Mouse (Mus musculus) hindbrain, embryonic 12.5 days (tissue): Measurements from ENCODE around the gene Tex2. TPM values are rescaled to one million over a fixed set of nuclear protein-coding genes. Genes with fewer than 3 reads are reported as not detected.
"Not testable (repeated sequence)": the region's sequence is repeated elsewhere in the genome, so short reads cannot be mapped to it uniquely, and the experiment has no call there.

Source experiments
- ATAC-seq: fragments of 200-750 bp; cut with Nextera tagmentation; 2 replicates; pipeline ENCODE4 v1.8.0; 2017; ENCODE audit warnings: moderate TSS enrichment; ENCODE audit not compliant: low FRiP score
- H3K27ac ChIP-seq: fragments of 300-500 bp; sonication (generic); 2 replicates; pipeline ENCODE4 v1.5.1; 2016; ENCODE audit warnings: mild to moderate bottlenecking
- H3K27me3 ChIP-seq: fragments of 300-500 bp; sonication (generic); 2 replicates; pipeline ENCODE4 v1.6.1; 2016; ENCODE audit warnings: mild to moderate bottlenecking
- H3K36me3 ChIP-seq: fragments of 300-500 bp; sonication (generic); 2 replicates; pipeline ENCODE4 v1.6.1; 2016; ENCODE audit warnings: mild to moderate bottlenecking
- H3K4me1 ChIP-seq: fragments of 300-500 bp; sonication (generic); 2 replicates; pipeline ENCODE4 v1.6.1; 2016
- H3K4me2 ChIP-seq: fragments of 300-500 bp; sonication (generic); replicated peaks from 2 replicates; pipeline ENCODE4 v1.6.1; 2016; ENCODE audit warnings: mild to moderate bottlenecking
- H3K4me3 ChIP-seq: fragments of 300-500 bp; sonication (generic); 2 replicates; pipeline ENCODE4 v1.5.1; 2016; ENCODE audit warnings: mild to moderate bottlenecking
- H3K9ac ChIP-seq: fragments of 300-500 bp; sonication (generic); 2 replicates; pipeline ENCODE4 v1.6.1; 2016; ENCODE audit warnings: mild to moderate bottlenecking, moderate library complexity
- H3K9me3 ChIP-seq: fragments of 300-500 bp; sonication (generic); replicated peaks from 2 replicates; pipeline ENCODE4 v1.6.1; 2016; ENCODE audit warnings: mild to moderate bottlenecking
- WGBS: fragments of 180-500 bp; shearing (Covaris S2); methylation state at CpG from one replicate; pipeline ENCODE4 v1.1.7; 2016; 5-methylcytosine and 5-hydroxymethylcytosine counted together
- polyA plus RNA-seq: library from polyadenylated mRNA; unstranded; fragments of >200 nt; fragmentation: Nextera tagmentation; extraction: Ambion mirVana; gene quantifications from 2 replicates; pipeline ENCODE4 v1.2.1, GENCODE M21; 2016

Tex2 gene
- polyA plus RNA-seq, 1 experiment from 2014 or later = 13.3 TPM

- 39% methylated on average over 5 of the region's 5 CpGs for WGBS
Observed at GRCm38 (mm10) chr11:106590143-106590542, 23.1 kb downstream of the Tex2 start.

GRCm38 (mm10) chr11:106588781-106589180 is 24.4 kb downstream of the Tex2 start:
- no peak overlapping the region for H3K4me2 ChIP-seq
- no peak overlapping the region for H3K9ac ChIP-seq
- H3K9me3 ChIP-seq = no peaks in the 10 kb centered on the region
- ATAC-seq = no peak
- WGBS = 47% methylated on average over 8 of the region's 8 CpGs
- H3K36me3 ChIP-seq = no peaks in the 10 kb centered on the region
- H3K4me3 ChIP-seq = no peak overlapping the region
- H3K27ac ChIP-seq = no peak overlapping the region
- H3K4me1 ChIP-seq = peaks cover 3% of the 10 kb centered on the region
- no peaks in the 10 kb centered on the region for H3K27me3 ChIP-seq

More at GRCm38 (mm10) chr11:106590143-106590542, 23.1 kb downstream of the Tex2 start:
- Histone ChIP-seq H3K27me3 (no peaks in the 10 kb centered on the region), H3K9ac (no peak overlapping the region), H3K9me3 (no peaks in the 10 kb centered on the region), H3K4me2 (no peak overlapping the region), H3K36me3 (no peaks in the 10 kb centered on the region), H3K27ac (no peak overlapping the region), H3K4me3 (no peak overlapping the region), H3K4me1 (peaks cover 7% of the 10 kb centered on the region)
- no peak for ATAC-seq

DNA sequence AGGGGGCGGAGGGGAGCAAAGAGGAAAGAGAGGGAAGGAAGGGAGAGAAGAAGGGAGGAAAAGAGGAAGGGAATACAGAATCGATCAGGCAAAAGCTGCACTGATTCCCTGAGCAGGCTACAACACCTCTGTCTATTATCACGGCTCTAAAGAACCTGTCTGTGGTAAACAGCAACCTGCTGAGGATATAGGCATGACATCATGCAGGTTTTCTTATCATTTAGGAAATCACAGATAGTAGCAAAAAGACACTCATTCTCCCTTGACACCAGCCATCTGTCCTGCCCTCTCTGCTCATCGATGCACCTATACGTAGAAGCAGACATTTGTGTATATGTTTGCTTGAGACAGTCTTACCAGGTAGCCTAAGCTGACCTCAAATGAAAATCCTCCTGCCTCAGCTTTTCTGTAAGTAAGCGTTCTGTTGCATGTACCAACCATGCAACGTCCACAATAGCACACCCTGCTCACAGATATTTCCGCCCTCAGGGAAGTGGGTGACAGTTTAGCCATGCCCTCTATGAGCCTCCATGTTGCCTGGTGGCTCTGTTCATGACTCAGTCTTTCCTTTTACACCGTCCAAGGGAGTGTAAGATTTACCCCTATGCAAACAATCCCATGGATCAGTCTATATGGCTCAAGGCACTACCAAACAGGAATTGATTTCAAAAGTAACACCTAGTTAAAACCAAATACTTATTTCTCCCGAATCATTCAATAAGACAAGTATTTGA is 25.3 kb downstream of the Tex2 start:
- no peaks in the 10 kb centered on the region for H3K9me3 ChIP-seq
- H3K9ac ChIP-seq = no peak overlapping the region
- H3K4me3 ChIP-seq = no peak overlapping the region
- no peaks in the 10 kb centered on the region for H3K36me3 ChIP-seq
- H3K27me3 ChIP-seq = no peaks in the 10 kb centered on the region
- no peak overlapping the region for H3K27ac ChIP-seq
- no peak for ATAC-seq
- WGBS = 88% methylated on average over 10 of the region's 10 CpGs
- H3K4me2 ChIP-seq = no peak overlapping the region
- H3K4me1 ChIP-seq = peaks cover 3% of the 10 kb centered on the region

DNA sequence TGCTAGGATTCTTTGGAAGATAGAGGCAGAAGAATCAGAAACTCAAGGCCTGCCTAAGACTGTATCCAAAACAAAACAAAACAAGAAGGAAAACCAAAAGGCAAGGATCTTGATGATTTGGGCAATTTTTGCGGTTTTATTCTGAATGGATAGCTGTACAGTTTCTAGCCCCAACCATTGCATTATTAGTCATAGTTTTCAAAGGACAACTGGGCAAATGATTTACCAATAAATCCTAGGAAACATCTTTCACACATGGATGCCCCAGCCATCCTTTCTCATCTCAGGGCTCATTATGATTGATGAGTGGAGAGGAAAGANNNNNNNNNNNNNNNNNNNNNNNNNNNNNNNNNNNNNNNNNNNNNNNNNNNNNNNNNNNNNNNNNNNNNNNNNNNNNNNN is 29.4 kb downstream of the Tex2 start:
- Histone ChIP-seq H3K27me3 (no peaks in the 10 kb centered on the region), H3K9ac (no peak overlapping the region), H3K9me3 (no peaks in the 10 kb centered on the region), H3K4me3 (no peak overlapping the region), H3K4me1 (peaks cover 3% of the 10 kb centered on the region), H3K27ac (peak overlapping the region; percentile 44; the same call in 1 of the 2 replicates), H3K36me3 (no peaks in the 10 kb centered on the region), H3K4me2 (no peak overlapping the region)
- no peak for ATAC-seq
- 97% methylated on average over 1 of the region's 1 CpGs for WGBS

- Histone ChIP-seq H3K4me2 (no peak overlapping the region), H3K4me3 (no peak overlapping the region), H3K36me3 (no peaks in the 10 kb centered on the region), H3K27me3 (no peaks in the 10 kb centered on the region), H3K9ac (no peak overlapping the region), H3K27ac (no peak overlapping the region), H3K4me1 (no peaks in the 10 kb centered on the region), H3K9me3 (no peaks in the 10 kb centered on the region)
- 96% methylated on average over 10 of the region's 10 CpGs for WGBS
- no peak for ATAC-seq
Observed at GRCm38 (mm10) chr11:106581357-106581756, 31.9 kb downstream of the Tex2 start.

DNA sequence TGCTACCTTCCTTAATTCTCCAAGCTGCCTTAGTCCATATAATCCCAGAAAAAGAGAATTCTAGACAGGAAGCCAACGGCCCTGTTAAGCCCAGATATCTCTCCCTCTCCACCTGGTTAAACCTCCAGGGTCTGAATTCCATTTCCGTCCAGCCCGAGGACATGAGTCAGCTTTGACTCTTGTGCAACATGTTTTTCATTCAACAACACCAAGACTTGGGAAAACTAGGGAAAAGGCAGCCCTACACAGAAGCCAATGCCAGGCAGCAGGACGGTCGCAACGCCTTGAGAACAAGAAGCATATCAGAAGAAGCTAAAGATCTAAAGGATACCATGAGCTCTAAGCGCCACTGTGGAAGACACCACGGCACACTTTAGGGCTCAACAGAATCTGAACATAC is 32.8 kb downstream of the Tex2 start:
- H3K27ac ChIP-seq = no peak overlapping the region
- H3K27me3 ChIP-seq = no peaks in the 10 kb centered on the region
- no peaks in the 10 kb centered on the region for H3K4me1 ChIP-seq
- H3K9ac ChIP-seq = no peak overlapping the region
- H3K9me3 ChIP-seq = no peaks in the 10 kb centered on the region
- 93% methylated on average over 8 of the region's 8 CpGs for WGBS
- no peak for ATAC-seq
- no peaks in the 10 kb centered on the region for H3K36me3 ChIP-seq
- no peak overlapping the region for H3K4me3 ChIP-seq
- no peak overlapping the region for H3K4me2 ChIP-seq

GRCm38 (mm10) chr11:106579957-106580356 is 33.3 kb downstream of the Tex2 start:
- WGBS = 64% methylated on average over 5 of the region's 5 CpGs
- no peak overlapping the region for H3K4me3 ChIP-seq

GRCm38 (mm10) chr11:106579146-106579545 is 34.1 kb downstream of the Tex2 start:
- Histone ChIP-seq H3K27ac (no peak overlapping the region), H3K36me3 (no peaks in the 10 kb centered on the region), H3K4me3 (no peak overlapping the region), H3K4me1 (peaks cover 3% of the 10 kb centered on the region; the same call in 1 of the 2 replicates), H3K27me3 (no peaks in the 10 kb centered on the region), H3K9me3 (no peaks in the 10 kb centered on the region), H3K4me2 (no peak overlapping the region), H3K9ac (no peak overlapping the region)
- 85% methylated on average over 2 of the region's 2 CpGs for WGBS
- no peak for ATAC-seq

More at GRCm38 (mm10) chr11:106579957-106580356, 33.3 kb downstream of the Tex2 start:
- no peaks in the 10 kb centered on the region for H3K36me3 ChIP-seq
- ATAC-seq = no peak
- peaks cover 3% of the 10 kb centered on the region; the same call in 1 of the 2 replicates for H3K4me1 ChIP-seq
- H3K9ac ChIP-seq = no peak overlapping the region
- no peak overlapping the region for H3K27ac ChIP-seq
- H3K27me3 ChIP-seq = no peaks in the 10 kb centered on the region
- H3K4me2 ChIP-seq = no peak overlapping the region
- H3K9me3 ChIP-seq = no peaks in the 10 kb centered on the region

DNA sequence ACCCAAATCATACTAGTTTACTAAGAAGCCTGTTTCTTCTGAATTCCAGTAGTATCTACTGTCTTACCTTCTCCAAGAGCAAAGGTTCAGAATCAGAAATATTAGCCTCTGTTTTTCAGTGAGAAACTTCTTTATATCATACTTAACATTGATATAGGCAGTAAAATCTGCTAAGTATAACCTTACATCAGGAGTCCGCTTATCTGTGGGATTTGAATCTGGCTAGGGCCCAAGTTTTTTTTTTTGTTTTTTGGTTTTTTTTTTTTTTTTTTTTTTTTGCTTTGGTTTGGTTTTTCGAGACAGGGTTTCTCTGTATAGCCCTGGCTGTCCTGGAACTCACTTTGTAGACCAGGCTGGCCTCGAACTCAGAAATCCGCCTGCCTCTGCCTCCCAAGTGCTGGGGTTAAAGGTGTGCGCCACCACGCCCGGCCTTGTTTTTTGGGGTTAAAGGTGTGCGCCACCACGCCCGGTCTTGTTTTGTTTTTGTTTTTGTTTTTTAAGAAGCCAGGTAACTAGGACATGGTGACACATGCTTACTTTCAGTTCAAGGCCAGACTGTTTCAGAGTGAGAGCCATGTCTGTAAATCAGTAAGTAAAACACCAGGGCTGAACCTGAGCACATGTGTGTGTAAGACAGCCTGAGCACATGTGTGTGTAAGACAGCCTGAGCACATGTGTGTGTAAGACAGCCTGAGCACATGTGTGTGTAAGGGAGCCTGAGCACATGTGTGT is 35.4 kb downstream of the Tex2 start:
- H3K9ac ChIP-seq, ATAC-seq, H3K36me3 ChIP-seq, H3K4me3 ChIP-seq, H3K9me3 ChIP-seq, H3K27ac ChIP-seq, H3K27me3 ChIP-seq, H3K4me2 ChIP-seq: not testable (repeated sequence)
- H3K4me1 ChIP-seq = peaks cover 11% of the 10 kb centered on the region
- WGBS = 90% methylated on average over 10 of the region's 10 CpGs

- H3K36me3 ChIP-seq = no peaks in the 10 kb centered on the region
- no peaks in the 10 kb centered on the region for H3K27me3 ChIP-seq
- ATAC-seq = no peak
- no peak overlapping the region for H3K4me2 ChIP-seq
- H3K9ac ChIP-seq = no peak overlapping the region
- H3K27ac ChIP-seq = no peak overlapping the region
- no peak overlapping the region for H3K4me3 ChIP-seq
- no peaks in the 10 kb centered on the region for H3K9me3 ChIP-seq
- H3K4me1 ChIP-seq = peaks cover 26% of the 10 kb centered on the region
- WGBS = 84% methylated on average over 9 of the region's 9 CpGs
Observed at GRCm38 (mm10) chr11:106574456-106574855, 38.8 kb downstream of the Tex2 start.

DNA sequence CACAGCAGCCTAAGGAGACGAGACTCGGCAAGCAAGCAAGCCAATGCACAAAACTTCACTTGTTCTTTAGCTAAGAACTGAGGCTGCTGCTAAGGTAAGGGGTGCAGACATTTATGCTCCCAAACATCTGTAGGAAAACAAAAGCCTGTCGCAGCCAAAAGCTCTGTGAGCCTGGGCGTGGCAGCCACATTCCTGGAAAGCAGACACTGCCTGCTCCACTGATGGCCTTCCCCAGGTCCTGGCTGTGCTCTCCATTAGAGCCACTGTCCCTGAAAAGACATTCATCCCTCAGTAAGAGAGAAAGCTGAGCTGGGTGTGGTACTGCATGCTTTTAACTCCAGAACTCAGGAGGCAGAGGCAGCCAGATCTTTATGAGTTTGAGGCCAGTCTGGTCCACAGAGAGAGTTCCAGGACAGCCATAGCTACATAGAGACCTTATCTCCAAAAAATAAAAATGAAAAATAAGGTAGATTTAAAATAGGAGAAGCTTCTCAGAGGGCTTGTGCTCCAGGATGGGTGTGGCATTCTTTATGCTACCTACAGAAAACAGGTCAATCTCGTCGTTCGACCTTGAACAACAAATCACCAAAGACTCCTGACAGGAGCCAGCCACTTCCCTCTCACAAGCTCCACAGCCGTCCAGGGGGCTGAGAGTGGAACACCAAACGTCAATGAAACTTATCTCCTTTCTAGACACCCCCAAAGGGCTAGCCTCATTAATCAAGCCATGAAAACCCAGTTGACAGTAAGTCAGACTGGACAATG is 39.6 kb downstream of the Tex2 start:
- no peak overlapping the region for H3K4me2 ChIP-seq
- no peak overlapping the region for H3K9ac ChIP-seq
- no peak for ATAC-seq
- peaks cover 30% of the 10 kb centered on the region for H3K4me1 ChIP-seq
- no peak overlapping the region for H3K4me3 ChIP-seq
- H3K36me3 ChIP-seq = no peaks in the 10 kb centered on the region
- no peaks in the 10 kb centered on the region for H3K27me3 ChIP-seq
- no peaks in the 10 kb centered on the region for H3K9me3 ChIP-seq
- WGBS = 66% methylated on average over 9 of the region's 9 CpGs
- peak overlapping the region; percentile 46; the same call in 1 of the 2 replicates for H3K27ac ChIP-seq

DNA sequence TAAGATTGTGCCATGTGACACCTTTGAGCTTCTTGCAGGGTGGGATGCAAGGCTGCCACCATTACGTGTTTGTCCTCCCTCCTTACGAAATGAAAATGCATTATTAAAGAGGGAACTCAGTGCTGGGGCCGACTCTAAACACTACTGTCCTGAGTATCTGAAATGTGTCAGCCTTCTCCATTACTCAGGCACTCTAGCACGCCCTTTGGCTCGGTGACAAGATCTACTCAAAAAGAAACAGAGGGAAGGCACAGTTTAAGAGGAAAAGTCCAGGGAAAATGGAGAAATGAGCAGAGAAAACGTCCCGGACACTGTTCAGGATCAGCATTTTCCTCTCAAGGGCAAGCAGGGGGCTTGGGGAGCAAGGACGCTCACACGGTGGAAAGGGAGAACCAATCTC is 40.3 kb downstream of the Tex2 start:
- Histone ChIP-seq H3K4me1 (peaks cover 30% of the 10 kb centered on the region), H3K27ac (peak overlapping the region; percentile 46), H3K36me3 (peaks cover 2% of the 10 kb centered on the region; the same call in 1 of the 2 replicates), H3K9ac (no peak overlapping the region), H3K4me3 (no peak overlapping the region), H3K4me2 (no peak overlapping the region), H3K9me3 (no peaks in the 10 kb centered on the region), H3K27me3 (no peaks in the 10 kb centered on the region)
- 73% methylated on average over 9 of the region's 9 CpGs for WGBS
- no peak for ATAC-seq
